Mouse (Mus musculus) heart, embryonic 14.5 days (tissue): Measurements from ENCODE around the gene Abcc3. TPM values are rescaled to one million over a fixed set of nuclear protein-coding genes. Genes with fewer than 3 reads are reported as not detected.

Experiments used
- ATAC-seq: fragments of 200-750 bp; cut with Nextera tagmentation; 2 replicates; pipeline ENCODE4 v1.8.0; 2017; ENCODE audit warnings: low read depth, moderate TSS enrichment; ENCODE audit not compliant: insufficient number of reproducible peaks, insufficient read depth, low FRiP score
- H3K27ac ChIP-seq, 2 experiments: fragments of 200-500 bp in 1 of 2; fragments of 300-500 bp in 1 of 2; sonication (generic) in 1 of 2; replicated peaks in 1 of 2; 2 replicates each; pipeline ENCODE4 v1.5.1; 2012 to 2014; ENCODE audit warnings: low read depth in 2 of 2, low read length in 2 of 2, control low read depth in 1 of 2, mild to moderate bottlenecking in 1 of 2, mixed read lengths in 1 of 2; ENCODE audit not compliant: control insufficient read depth in 1 of 2, insufficient read depth in 1 of 2
- H3K27me3 ChIP-seq: fragments of 300-500 bp; sonication (generic); 2 replicates; pipeline ENCODE4 v1.6.1; 2014; ENCODE audit warnings: mild to moderate bottlenecking, low read length, control low read depth; ENCODE audit not compliant: control insufficient read depth, insufficient read depth
- H3K36me3 ChIP-seq: fragments of 300-500 bp; sonication (generic); 2 replicates; pipeline ENCODE4 v1.6.1; 2014; ENCODE audit warnings: mild to moderate bottlenecking, control low read depth, low read length, mixed read lengths; ENCODE audit not compliant: control insufficient read depth, insufficient read depth
- H3K4me1 ChIP-seq, 2 experiments: fragments of 200-500 bp in 1 of 2; fragments of 300-500 bp in 1 of 2; sonication (generic) in 1 of 2; 2 replicates each; pipeline ENCODE4 v1.6.1; 2012 to 2014; ENCODE audit warnings: low read length in 2 of 2, control low read depth in 1 of 2, mixed read lengths in 1 of 2; ENCODE audit not compliant: control insufficient read depth in 2 of 2, insufficient read depth in 2 of 2
- H3K4me2 ChIP-seq: fragments of 300-500 bp; sonication (generic); 2 replicates; pipeline ENCODE4 v1.6.1; 2014; ENCODE audit warnings: mild to moderate bottlenecking, low read length
- H3K4me3 ChIP-seq, 2 experiments: fragments of 200-500 bp in 1 of 2; fragments of 300-500 bp in 1 of 2; sonication (generic) in 1 of 2; 2 replicates each; pipeline ENCODE4 v1.5.1; 2012 to 2014; ENCODE audit warnings: low read length in 2 of 2, mild to moderate bottlenecking in 2 of 2, control low read depth in 1 of 2, low read depth in 1 of 2, moderate library complexity in 1 of 2; ENCODE audit not compliant: control insufficient read depth in 1 of 2, insufficient read depth in 1 of 2
- H3K9ac ChIP-seq: fragments of 300-500 bp; sonication (generic); 2 replicates; pipeline ENCODE4 v1.6.1; 2014; ENCODE audit warnings: mild to moderate bottlenecking, low read length
- H3K9me3 ChIP-seq: fragments of 300-500 bp; sonication (generic); 2 replicates; pipeline ENCODE4 v1.6.1; 2016; ENCODE audit warnings: low read length, control low read depth; ENCODE audit not compliant: control insufficient read depth
- WGBS: fragments of 180-500 bp; shearing (Covaris S2); extraction: QIAGEN DNeasy Blood & Tissue Kit; methylation state at CpG from one replicate; pipeline ENCODE4 v1.1.7; 2014; 5-methylcytosine and 5-hydroxymethylcytosine counted together
- polyA plus RNA-seq: library from polyadenylated mRNA; unstranded; fragments of >200 nt; fragmentation: Nextera tagmentation; extraction: Ambion mirVana; gene quantifications from 2 replicates; pipeline ENCODE4 v1.2.1, GENCODE M21; 2014

Gene Abcc3
- polyA plus RNA-seq, 1 experiment from 2014 or later = 0.49 TPM

GRCm38 (mm10) chr11:94425215-94425614, 32.4 kb upstream of the Abcc3 start:
- H3K4me2 ChIP-seq = no peak overlapping the region
- H3K27me3 ChIP-seq = peaks cover 14% of the 10 kb centered on the region; the same call in 1 of the 2 replicates
- ATAC-seq = no peak
- H3K9me3 ChIP-seq = no peaks in the 10 kb centered on the region
- 41% methylated on average over 5 of the region's 5 CpGs for WGBS
- H3K36me3 ChIP-seq = no peaks in the 10 kb centered on the region
- peaks cover 33 to 40% of the 10 kb centered on the region in 2 experiments for H3K4me1 ChIP-seq
- H3K4me3 ChIP-seq = no peak overlapping the region
- H3K27ac ChIP-seq = no peak overlapping the region
- H3K9ac ChIP-seq = no peak overlapping the region

DNA sequence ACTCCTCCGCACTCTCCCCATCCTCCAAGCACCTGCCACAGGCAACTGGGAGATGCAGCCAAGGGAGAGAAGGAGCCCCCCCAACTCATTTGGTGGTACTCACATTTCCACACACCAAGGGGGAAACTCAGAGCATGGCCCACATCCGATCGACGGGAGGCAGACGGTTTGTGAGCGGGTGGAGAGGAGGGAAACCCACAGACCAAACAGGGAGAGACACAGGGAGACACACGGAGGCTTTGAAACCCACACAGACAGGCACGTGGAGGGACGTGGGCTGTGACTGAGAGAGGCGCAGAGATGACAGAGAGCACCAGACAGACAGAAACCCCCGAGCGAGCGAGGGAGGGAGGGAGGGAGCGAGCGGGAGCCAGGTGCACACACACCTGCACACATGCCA, 31.6 kb upstream of the Abcc3 start:
- Histone ChIP-seq H3K27ac (no peak overlapping the region), H3K36me3 (no peaks in the 10 kb centered on the region), H3K4me2 (no peak overlapping the region), H3K27me3 (peaks cover 14% of the 10 kb centered on the region; the same call in 1 of the 2 replicates), H3K4me1 (peaks cover 28 to 34% of the 10 kb centered on the region in 2 experiments), H3K9ac (no peak overlapping the region), H3K4me3 (no peak overlapping the region), H3K9me3 (no peaks in the 10 kb centered on the region)
- ATAC-seq = no peak
- 58% methylated on average over 15 of the region's 15 CpGs for WGBS

- H3K4me1 ChIP-seq = peaks cover 25 to 29% of the 10 kb centered on the region in 2 experiments
- H3K27me3 ChIP-seq = peaks cover 14% of the 10 kb centered on the region; the same call in 1 of the 2 replicates
- H3K27ac ChIP-seq = no peak overlapping the region
- WGBS = 70% methylated on average over 5 of the region's 5 CpGs
- ATAC-seq = no peak
- no peak overlapping the region for H3K4me3 ChIP-seq
- no peaks in the 10 kb centered on the region for H3K9me3 ChIP-seq
- no peak overlapping the region for H3K4me2 ChIP-seq
- H3K9ac ChIP-seq = no peak overlapping the region
- no peaks in the 10 kb centered on the region for H3K36me3 ChIP-seq
Measured at GRCm38 (mm10) chr11:94423855-94424254, 31.1 kb upstream of the Abcc3 start.

DNA sequence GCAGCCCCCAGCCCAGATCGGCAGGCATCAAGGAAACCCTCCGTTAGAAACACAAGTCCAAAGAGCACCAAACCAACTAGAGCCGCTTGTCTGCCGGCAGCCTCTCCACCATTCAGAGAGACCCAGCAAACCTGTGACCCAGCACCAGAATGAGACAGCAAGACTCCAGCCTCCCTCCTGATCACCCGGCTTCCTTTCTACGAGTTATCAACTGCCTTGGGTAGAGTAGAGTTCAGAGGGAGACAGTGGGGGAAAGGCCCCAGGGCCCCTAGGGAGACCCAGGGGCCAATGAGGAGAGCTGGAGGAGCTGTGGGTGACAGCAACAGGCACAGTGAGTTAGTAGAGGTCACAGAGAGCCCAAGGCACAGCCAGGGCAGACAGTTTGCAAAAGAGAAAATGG, 28.2 kb upstream of the Abcc3 start:
- Histone ChIP-seq H3K4me1 (peaks cover 6 to 7% of the 10 kb centered on the region in 2 experiments; a peak in 1 of 4 replicates), H3K4me3 (no peak overlapping the region), H3K9me3 (no peaks in the 10 kb centered on the region), H3K27me3 (peaks cover 27% of the 10 kb centered on the region), H3K9ac (no peak overlapping the region), H3K36me3 (no peaks in the 10 kb centered on the region), H3K27ac (no peak overlapping the region), H3K4me2 (no peak overlapping the region)
- 53% methylated on average over 6 of the region's 6 CpGs for WGBS
- ATAC-seq = no peak

DNA sequence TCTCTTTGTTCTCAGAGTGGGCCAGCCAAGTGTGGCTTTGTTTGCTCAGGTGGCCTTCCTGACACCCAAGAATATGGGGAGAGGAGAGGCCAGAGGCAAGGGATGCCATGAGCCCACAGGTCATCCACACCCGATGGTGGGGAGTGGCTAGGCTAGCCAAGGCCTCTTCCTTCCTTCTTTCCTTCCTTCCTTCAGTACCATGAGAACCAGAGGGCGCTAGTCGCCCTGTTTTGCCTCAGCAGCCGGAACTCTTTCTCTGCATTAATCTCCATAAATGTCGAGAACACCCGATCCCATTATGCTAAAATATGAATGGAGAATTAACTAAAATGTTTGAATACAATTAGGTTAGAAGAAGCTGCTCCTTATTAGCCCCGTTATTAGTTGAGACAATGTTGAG, 27.5 kb upstream of the Abcc3 start:
- Histone ChIP-seq H3K36me3 (no peaks in the 10 kb centered on the region), H3K4me1 (peaks cover 6 to 7% of the 10 kb centered on the region in 2 experiments; a peak in 1 of 4 replicates), H3K4me2 (no peak overlapping the region), H3K27me3 (peaks cover 24% of the 10 kb centered on the region), H3K9ac (no peak overlapping the region), H3K27ac (no peak overlapping the region), H3K9me3 (no peaks in the 10 kb centered on the region), H3K4me3 (no peak overlapping the region)
- ATAC-seq = no peak
- 25% methylated on average over 7 of the region's 7 CpGs for WGBS

DNA sequence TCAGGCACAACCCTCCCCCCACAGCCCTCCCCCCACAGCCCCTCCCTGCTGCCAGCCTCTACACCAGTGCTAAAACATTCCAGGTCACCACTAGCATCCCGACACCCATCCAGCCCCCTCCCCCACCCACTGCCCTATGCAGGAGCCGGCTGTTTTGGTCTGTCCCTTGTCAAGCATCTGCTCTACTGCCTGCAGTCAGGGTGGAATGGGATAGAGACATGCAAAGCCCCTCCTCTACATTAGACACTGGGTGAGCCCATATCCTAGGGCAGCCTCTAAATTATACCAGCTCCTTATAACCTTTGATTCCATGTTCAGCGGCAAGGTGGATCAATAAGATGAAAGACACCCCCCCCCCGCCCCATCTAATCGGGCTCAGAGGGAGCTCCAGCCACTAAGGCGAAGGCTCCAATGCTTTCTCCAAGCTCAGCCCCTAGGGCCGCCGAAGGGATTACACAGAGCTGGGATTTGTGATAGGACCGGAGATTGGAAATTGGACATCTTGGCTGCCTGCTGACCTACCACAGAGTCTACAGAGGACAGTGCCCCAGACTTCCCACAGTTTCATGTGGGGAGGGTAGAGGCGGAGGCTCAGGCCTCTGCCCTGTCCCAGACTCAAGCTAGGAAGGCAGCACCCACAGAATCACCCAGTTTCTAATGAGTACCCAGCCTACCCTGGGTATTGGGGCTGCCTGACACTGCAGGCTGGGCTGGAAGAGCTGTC, 26.4 kb upstream of the Abcc3 start:
- H3K4me2 ChIP-seq = no peak overlapping the region
- H3K9me3 ChIP-seq = no peaks in the 10 kb centered on the region
- H3K27ac ChIP-seq = no peak overlapping the region
- 50% methylated on average over 10 of the region's 10 CpGs for WGBS
- H3K36me3 ChIP-seq = no peaks in the 10 kb centered on the region
- peaks cover 7 to 12% of the 10 kb centered on the region in 2 experiments; a peak in 3 of 4 replicates for H3K4me1 ChIP-seq
- no peak overlapping the region for H3K9ac ChIP-seq
- H3K27me3 ChIP-seq = peaks cover 29% of the 10 kb centered on the region
- H3K4me3 ChIP-seq = no peak overlapping the region
- no peak for ATAC-seq

DNA sequence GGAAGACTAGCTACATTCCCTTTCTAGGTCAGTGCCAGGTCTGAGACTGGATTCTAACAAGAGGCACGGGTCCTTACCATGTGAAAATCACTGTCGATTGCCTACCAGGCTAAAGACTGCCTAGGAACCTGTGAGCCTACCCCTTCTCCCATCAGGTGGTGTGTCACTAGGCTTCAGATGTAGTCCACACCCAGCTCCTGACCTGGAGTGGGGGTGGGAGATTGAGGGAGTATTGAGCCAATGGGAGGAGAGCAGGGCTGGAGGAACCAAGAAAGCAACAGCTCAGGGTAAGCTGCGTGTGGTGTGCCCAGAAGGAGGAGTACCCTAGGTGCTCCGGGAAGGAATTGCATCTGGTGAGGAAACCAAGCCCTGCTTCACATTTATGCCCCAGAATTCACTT, 21.2 kb upstream of the Abcc3 start:
- 64% methylated on average over 4 of the region's 4 CpGs for WGBS
- no peaks in the 10 kb centered on the region for H3K36me3 ChIP-seq
- peaks cover 35% of the 10 kb centered on the region for H3K27me3 ChIP-seq
- ATAC-seq = no peak
- no peaks in the 10 kb centered on the region for H3K9me3 ChIP-seq
- peaks cover 22 to 30% of the 10 kb centered on the region in 2 experiments for H3K4me1 ChIP-seq
- no peak overlapping the region for H3K27ac ChIP-seq
- H3K9ac ChIP-seq = no peak overlapping the region
- H3K4me2 ChIP-seq = no peak overlapping the region
- H3K4me3 ChIP-seq = no peak overlapping the region
